Mouse (Mus musculus): ENCODE measurements around the gene Olfr1202. TPM values are rescaled to one million over a fixed set of nuclear protein-coding genes. Genes with fewer than 3 reads are reported as not detected.

Gene Olfr1202
- 0.08 TPM in 1 of 2 replicates, not detected in the other for polyA plus RNA-seq (2015; fragmentation: Nextera tagmentation; extraction: Ambion mirVana)

- no peak for ATAC-seq (ENCODE audit: low FRiP score)
- 76% methylated on average over 1 of the region's 1 CpGs for WGBS
- Histone ChIP-seq H3K27ac (replicated peaks) (no peak within 1 kb of the TSS), H3K4me3 (replicated peaks) (no peak within 1 kb of the TSS), H3K36me3 (no peaks in the 10 kb centered on the region), H3K9ac (replicated peaks) (no peak within 1 kb of the TSS), H3K4me2 (no peak within 1 kb of the TSS), H3K9me3 (replicated peaks) (no peaks in the 10 kb centered on the region), H3K4me1 (no peaks in the 10 kb centered on the region), H3K27me3 (replicated peaks) (no peaks in the 10 kb centered on the region)
Observed at GRCm38 (mm10) chr2:88814196-88814595, at the start of gene Olfr1202. Gene Olfr1202, plus strand, starts transcription at chr2:88814496.

DNA sequence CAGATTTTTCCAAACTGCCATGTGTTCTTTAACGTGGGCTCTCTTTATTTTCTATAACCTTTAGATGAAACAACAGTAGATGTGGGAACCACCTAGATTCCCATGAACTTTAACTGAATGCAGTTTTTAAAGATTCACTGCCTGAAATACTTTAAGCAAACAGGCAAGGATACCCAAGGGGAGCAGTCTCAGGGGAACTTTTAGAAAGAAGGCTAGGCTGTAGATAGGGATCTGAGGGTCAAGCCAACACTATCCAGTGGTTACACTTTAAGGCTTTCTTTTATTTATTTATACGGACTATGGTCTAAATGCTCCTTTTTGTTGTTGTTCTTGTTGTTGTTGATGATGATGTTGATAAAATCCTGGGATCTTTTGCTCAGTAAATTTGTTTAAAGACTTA lies 43.9 kb upstream of the Olfr1202 start, which contains the start of gene Olfr1200:
Olfr1200 (minus strand) TSS at position 101 of the 400 bp plus-strand sequence.
- no peak within 1 kb of the TSS for H3K9ac ChIP-seq (replicated peaks)
- no peaks in the 10 kb centered on the region for H3K9me3 ChIP-seq (replicated peaks)
- no peak within 1 kb of the TSS for H3K27ac ChIP-seq (replicated peaks)
- H3K27me3 ChIP-seq (replicated peaks): no peaks in the 10 kb centered on the region
- no peak within 1 kb of the TSS for H3K4me3 ChIP-seq (replicated peaks)
- H3K4me2 ChIP-seq: no peak within 1 kb of the TSS
- H3K4me1 ChIP-seq: no peaks in the 10 kb centered on the region
- 83% methylated on average over 2 of the region's 2 CpGs for WGBS
- no peaks in the 10 kb centered on the region for H3K36me3 ChIP-seq
- no peak for ATAC-seq (ENCODE audit: low FRiP score)

DNA sequence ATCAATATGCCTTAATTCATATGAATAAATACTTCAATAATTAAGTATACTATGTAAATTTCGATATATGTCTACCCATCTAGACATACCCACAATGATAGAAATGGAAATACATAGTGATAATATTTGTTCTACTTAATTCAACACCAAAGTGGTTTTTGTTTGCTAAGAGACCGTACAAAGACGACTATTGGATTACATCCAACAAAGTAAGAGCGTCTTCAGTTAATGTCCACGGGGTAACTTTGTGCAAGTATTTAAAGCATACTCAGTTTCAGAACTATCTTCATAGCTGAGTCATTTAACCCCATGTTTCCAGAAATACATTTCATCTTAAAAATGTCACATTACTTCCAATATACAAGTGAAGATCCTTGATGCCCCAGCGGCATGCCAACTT lies 21.6 kb upstream of the Olfr1202 start, which contains the start of gene Olfr1201:
Olfr1201 (plus strand) TSS at position 301 of the 400 bp plus-strand sequence.
- no peaks in the 10 kb centered on the region for H3K27me3 ChIP-seq (replicated peaks)
- H3K9me3 ChIP-seq (replicated peaks): no peaks in the 10 kb centered on the region
- H3K9ac ChIP-seq (replicated peaks): no peak within 1 kb of the TSS
- no peaks in the 10 kb centered on the region for H3K36me3 ChIP-seq
- H3K27ac ChIP-seq (replicated peaks): no peak within 1 kb of the TSS
- H3K4me2 ChIP-seq: no peak within 1 kb of the TSS
- 86% methylated on average over 6 of the region's 6 CpGs for WGBS
- no peak within 1 kb of the TSS for H3K4me3 ChIP-seq (replicated peaks)
- no peaks in the 10 kb centered on the region for H3K4me1 ChIP-seq
- ATAC-seq (ENCODE audit: low FRiP score): no peak

- ATAC-seq (ENCODE audit: low FRiP score): no peak
- no peak within 1 kb of the TSS for H3K27ac ChIP-seq (replicated peaks)
- H3K4me2 ChIP-seq: no peak within 1 kb of the TSS
- H3K9me3 ChIP-seq (replicated peaks): no peaks in the 10 kb centered on the region
- 89% methylated on average over 2 of the region's 2 CpGs for WGBS
- no peak within 1 kb of the TSS for H3K9ac ChIP-seq (replicated peaks)
- H3K27me3 ChIP-seq (replicated peaks): no peaks in the 10 kb centered on the region
- H3K36me3 ChIP-seq: no peaks in the 10 kb centered on the region
- H3K4me3 ChIP-seq (replicated peaks): no peak within 1 kb of the TSS
- no peaks in the 10 kb centered on the region for H3K4me1 ChIP-seq
Observed at GRCm38 (mm10) chr2:88829437-88829836, 15.1 kb downstream of the Olfr1202 start, which contains the start of gene Olfr1205. Gene Olfr1205, plus strand, starts transcription at chr2:88829737.

DNA sequence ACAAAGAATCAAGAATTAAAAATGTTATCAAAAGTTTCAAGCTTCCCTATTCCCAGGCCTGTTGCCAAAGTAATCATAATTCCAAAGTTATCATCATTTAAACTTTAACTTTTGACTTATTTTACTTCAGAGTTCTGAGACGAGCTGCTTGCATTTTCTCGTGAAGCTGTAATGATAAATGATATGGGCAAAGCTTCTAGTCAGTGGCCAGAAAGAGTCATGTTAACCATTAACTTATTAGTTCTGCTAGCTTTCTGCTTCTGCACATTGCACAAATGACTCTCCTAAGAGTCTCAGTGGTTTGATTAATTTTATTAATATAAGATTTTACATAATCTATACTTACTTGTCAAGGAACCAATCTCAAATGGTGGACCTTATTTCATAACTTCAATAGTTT lies 24.2 kb downstream of the Olfr1202 start:
- Histone ChIP-seq H3K4me2 (no peak overlapping the region), H3K4me1 (no peaks in the 10 kb centered on the region), H3K4me3 (replicated peaks) (no peak overlapping the region), H3K9ac (replicated peaks) (no peak overlapping the region), H3K27me3 (replicated peaks) (no peaks in the 10 kb centered on the region), H3K27ac (replicated peaks) (no peak overlapping the region), H3K9me3 (replicated peaks) (no peaks in the 10 kb centered on the region), H3K36me3 (no peaks in the 10 kb centered on the region)
- ATAC-seq (ENCODE audit: low FRiP score): no peak
- 87% methylated on average over 2 of the region's 2 CpGs for WGBS

GRCm38 (mm10) chr2:88848992-88849391 lies 34.7 kb downstream of the Olfr1202 start, which contains the start of gene Olfr1204:
Gene Olfr1204, plus strand, starts transcription at chr2:88849292.
- Histone ChIP-seq H3K36me3 (no peaks in the 10 kb centered on the region), H3K4me3 (replicated peaks) (no peak within 1 kb of the TSS), H3K9me3 (replicated peaks) (no peaks in the 10 kb centered on the region), H3K9ac (replicated peaks) (no peak within 1 kb of the TSS), H3K27ac (replicated peaks) (no peak within 1 kb of the TSS), H3K4me2 (no peak within 1 kb of the TSS), H3K4me1 (no peaks in the 10 kb centered on the region), H3K27me3 (replicated peaks) (no peaks in the 10 kb centered on the region)
- 98% methylated on average over 1 of the region's 1 CpGs for WGBS
- ATAC-seq (ENCODE audit: low FRiP score): no peak

DNA sequence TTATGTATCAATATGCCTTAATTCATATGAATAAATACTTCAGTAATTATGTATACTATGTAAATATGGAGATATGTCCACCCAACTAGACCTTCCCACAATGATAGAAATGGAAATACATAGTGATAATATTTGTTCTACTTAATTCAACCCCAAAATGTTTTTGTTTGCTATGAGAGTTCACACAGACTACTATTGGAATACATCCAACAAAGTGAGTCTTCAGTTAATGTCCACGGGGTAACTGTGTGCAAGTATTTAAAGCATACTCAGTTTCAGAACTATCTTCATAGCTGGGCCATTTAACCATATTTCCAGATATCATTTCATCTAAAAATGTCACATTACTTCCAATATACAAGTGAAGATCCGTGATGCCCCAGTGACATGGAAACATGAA lies 48.6 kb downstream of the Olfr1202 start, which contains the start of gene Olfr1206:
Olfr1206 (plus strand) TSS at position 301 of the 400 bp plus-strand sequence.
- H3K4me2 ChIP-seq: no peak within 1 kb of the TSS
- no peak within 1 kb of the TSS for H3K4me3 ChIP-seq (replicated peaks)
- 86% methylated on average over 2 of the region's 2 CpGs for WGBS
- H3K4me1 ChIP-seq: no peaks in the 10 kb centered on the region
- no peaks in the 10 kb centered on the region for H3K36me3 ChIP-seq
- no peaks in the 10 kb centered on the region for H3K27me3 ChIP-seq (replicated peaks)
- ATAC-seq (ENCODE audit: low FRiP score): no peak
- H3K9ac ChIP-seq (replicated peaks): no peak within 1 kb of the TSS
- no peak within 1 kb of the TSS for H3K27ac ChIP-seq (replicated peaks)
- no peaks in the 10 kb centered on the region for H3K9me3 ChIP-seq (replicated peaks)

Other genes starting within 250 kb of the Olfr1202 start
- not detected in 2 replicates for gene Olfr1189, start 228.0 kb upstream of the Olfr1202 start, polyA plus RNA-seq (2015; fragmentation: Nextera tagmentation; extraction: Ambion mirVana)
- not detected in 2 replicates for gene Olfr1191-ps1, start 174.0 kb upstream of the Olfr1202 start, polyA plus RNA-seq (2015; fragmentation: Nextera tagmentation; extraction: Ambion mirVana)
- not detected in 2 replicates for gene Olfr1192-ps1, start 166.0 kb upstream of the Olfr1202 start, polyA plus RNA-seq (2015; fragmentation: Nextera tagmentation; extraction: Ambion mirVana)
- gene Olfr1193, start 138.9 kb upstream of the Olfr1202 start, polyA plus RNA-seq (2015; fragmentation: Nextera tagmentation; extraction: Ambion mirVana): not detected in 2 replicates
- not detected in 2 replicates for gene Olfr1195, start 125.3 kb upstream of the Olfr1202 start, polyA plus RNA-seq (2015; fragmentation: Nextera tagmentation; extraction: Ambion mirVana)
- gene Olfr1196, start 109.9 kb upstream of the Olfr1202 start, polyA plus RNA-seq (2015; fragmentation: Nextera tagmentation; extraction: Ambion mirVana): not detected in 2 replicates
- not detected in 2 replicates for gene Olfr1197, start 82.1 kb upstream of the Olfr1202 start, polyA plus RNA-seq (2015; fragmentation: Nextera tagmentation; extraction: Ambion mirVana)
- not detected in 2 replicates for gene Olfr1198, start 63.1 kb upstream of the Olfr1202 start, polyA plus RNA-seq (2015; fragmentation: Nextera tagmentation; extraction: Ambion mirVana)
- gene Olfr1199, start 54.0 kb upstream of the Olfr1202 start, polyA plus RNA-seq (2015; fragmentation: Nextera tagmentation; extraction: Ambion mirVana): not detected in 2 replicates
- not detected in 2 replicates for gene Olfr1200, start 44.0 kb upstream of the Olfr1202 start, polyA plus RNA-seq (2015; fragmentation: Nextera tagmentation; extraction: Ambion mirVana)
- gene Olfr1201, start 21.5 kb upstream of the Olfr1202 start, polyA plus RNA-seq (2015; fragmentation: Nextera tagmentation; extraction: Ambion mirVana): not detected in 2 replicates
- gene Olfr1205, start 15.2 kb downstream of the Olfr1202 start, polyA plus RNA-seq (2015; fragmentation: Nextera tagmentation; extraction: Ambion mirVana): not detected in 2 replicates
- gene Olfr1204, start 34.8 kb downstream of the Olfr1202 start, polyA plus RNA-seq (2015; fragmentation: Nextera tagmentation; extraction: Ambion mirVana): not detected in 2 replicates
- gene Olfr1206, start 48.7 kb downstream of the Olfr1202 start, polyA plus RNA-seq (2015; fragmentation: Nextera tagmentation; extraction: Ambion mirVana): not detected in 2 replicates
- gene Olfr1208, start 87.8 kb downstream of the Olfr1202 start, polyA plus RNA-seq (2015; fragmentation: Nextera tagmentation; extraction: Ambion mirVana): not detected in 2 replicates
- not detected in 2 replicates for gene Olfr1209, start 100.7 kb downstream of the Olfr1202 start, polyA plus RNA-seq (2015; fragmentation: Nextera tagmentation; extraction: Ambion mirVana)
- not detected in 2 replicates for gene Olfr1211, start 123.6 kb downstream of the Olfr1202 start, polyA plus RNA-seq (2015; fragmentation: Nextera tagmentation; extraction: Ambion mirVana)
- not detected in 2 replicates for gene Olfr1212, start 139.5 kb downstream of the Olfr1202 start, polyA plus RNA-seq (2015; fragmentation: Nextera tagmentation; extraction: Ambion mirVana)
- gene Gm13762, start 165.8 kb downstream of the Olfr1202 start, polyA plus RNA-seq (2015; fragmentation: Nextera tagmentation; extraction: Ambion mirVana): not detected in 2 replicates
- not detected in 2 replicates for gene Olfr1214, start 178.2 kb downstream of the Olfr1202 start, polyA plus RNA-seq (2015; fragmentation: Nextera tagmentation; extraction: Ambion mirVana)
- gene Olfr1215, start 192.5 kb downstream of the Olfr1202 start, polyA plus RNA-seq (2015; fragmentation: Nextera tagmentation; extraction: Ambion mirVana): not detected in 2 replicates
- not detected in 2 replicates for gene Olfr1216, start 203.8 kb downstream of the Olfr1202 start, polyA plus RNA-seq (2015; fragmentation: Nextera tagmentation; extraction: Ambion mirVana)
- gene Olfr1217, start 217.6 kb downstream of the Olfr1202 start, polyA plus RNA-seq (2015; fragmentation: Nextera tagmentation; extraction: Ambion mirVana): not detected in 2 replicates
- gene Olfr1218, start 246.7 kb downstream of the Olfr1202 start, polyA plus RNA-seq (2015; fragmentation: Nextera tagmentation; extraction: Ambion mirVana): not detected in 2 replicates